Mouse (Mus musculus): ENCODE measurements around the gene Mthfd2l. TPM values are rescaled to one million over a fixed set of nuclear protein-coding genes. Genes with fewer than 3 reads are reported as not detected.

Gene Mthfd2l
- 33.9 TPM in 2 replicates for polyA plus RNA-seq (2015; fragmentation: Nextera tagmentation; extraction: Ambion mirVana)

GRCm38 (mm10) chr5:90930971-90931851 lies at the start of gene Mthfd2l:
Mthfd2l (plus strand) TSS chr5:90931117.
- H3K9ac ChIP-seq (ENCODE audit: low read depth, low read length) = peak within 1 kb of the TSS; percentile 95
- peak; percentile 85 for TF ChIP-seq CTCF (IDR thresholded peaks at IDR 0.05; ENCODE audit: low read depth)
- H3K27ac ChIP-seq (ENCODE audit: low read depth, low read length) = peak within 1 kb of the TSS; percentile 96

GRCm38 (mm10) chr5:90881682-90882081 lies 49.2 kb upstream of the Mthfd2l start:
- Histone ChIP-seq H3K36me3 (ENCODE audit: control insufficient read depth, insufficient read depth) (no peaks in the 10 kb centered on the region), H3K27ac (ENCODE audit: low read depth, low read length) (no peak overlapping the region), H3K4me3 (ENCODE audit: low read depth, low read length) (no peak overlapping the region), H3K4me2 (replicated peaks; ENCODE audit: low read depth) (no peak overlapping the region), H3K9ac (ENCODE audit: low read depth, low read length) (no peak overlapping the region), H3K27me3 (replicated peaks; ENCODE audit: control insufficient read depth, insufficient read depth, low read length) (no peaks in the 10 kb centered on the region), H3K4me1 (replicated peaks; ENCODE audit: control insufficient read depth, insufficient read depth, low read length) (0 out of 2 replicates have a peak, but pooled peaks cover 4% of the 10 kb centered on the region), H3K9me3 (ENCODE audit: control insufficient read depth) (no peaks in the 10 kb centered on the region)
- no peak for TF ChIP-seq CTCF (IDR thresholded peaks at IDR 0.05; ENCODE audit: low read depth)
- WGBS = 84% methylated on average over 5 of the region's 5 CpGs
- no peak for ATAC-seq

More at GRCm38 (mm10) chr5:90930971-90931851, at the start of gene Mthfd2l:
- Histone ChIP-seq H3K4me1 (replicated peaks; ENCODE audit: control insufficient read depth, insufficient read depth, low read length) (0 out of 2 replicates have a peak, but pooled peaks cover 3% of the 10 kb centered on the region), H3K36me3 (ENCODE audit: control insufficient read depth, insufficient read depth) (0 out of 2 replicates have a peak, but pooled peaks cover 6% of the 10 kb centered on the region), H3K9me3 (ENCODE audit: control insufficient read depth) (no peaks in the 10 kb centered on the region), H3K27me3 (replicated peaks; ENCODE audit: control insufficient read depth, insufficient read depth, low read length) (no peaks in the 10 kb centered on the region), H3K4me3 (ENCODE audit: low read depth, low read length) (peak within 1 kb of the TSS; percentile 68), H3K4me2 (replicated peaks; ENCODE audit: low read depth) (peak within 1 kb of the TSS; percentile 65)
- ATAC-seq = peak; percentile 97
- WGBS = under 1% methylated on average over 75 of the region's 79 CpGs

GRCm38 (mm10) chr5:90882146-90882545 lies 48.8 kb upstream of the Mthfd2l start:
- Histone ChIP-seq H3K9me3 (ENCODE audit: control insufficient read depth) (no peaks in the 10 kb centered on the region), H3K27me3 (replicated peaks; ENCODE audit: control insufficient read depth, insufficient read depth, low read length) (no peaks in the 10 kb centered on the region), H3K9ac (ENCODE audit: low read depth, low read length) (no peak overlapping the region), H3K4me1 (replicated peaks; ENCODE audit: control insufficient read depth, insufficient read depth, low read length) (0 out of 2 replicates have a peak, but pooled peaks cover under 1% of the 10 kb centered on the region), H3K4me3 (ENCODE audit: low read depth, low read length) (no peak overlapping the region), H3K4me2 (replicated peaks; ENCODE audit: low read depth) (no peak overlapping the region), H3K27ac (ENCODE audit: low read depth, low read length) (no peak overlapping the region), H3K36me3 (ENCODE audit: control insufficient read depth, insufficient read depth) (no peaks in the 10 kb centered on the region)
- 86% methylated on average over 5 of the region's 5 CpGs for WGBS
- TF ChIP-seq CTCF (IDR thresholded peaks at IDR 0.05; ENCODE audit: low read depth) = no peak
- ATAC-seq = no peak

- H3K9ac ChIP-seq (ENCODE audit: low read depth, low read length) = no peak overlapping the region
- 67% methylated on average over 2 of the region's 2 CpGs for WGBS
- no peak for TF ChIP-seq CTCF (IDR thresholded peaks at IDR 0.05; ENCODE audit: low read depth)
- no peak overlapping the region for H3K27ac ChIP-seq (ENCODE audit: low read depth, low read length)
- H3K4me3 ChIP-seq (ENCODE audit: low read depth, low read length) = no peak overlapping the region
- no peaks in the 10 kb centered on the region for H3K9me3 ChIP-seq (ENCODE audit: control insufficient read depth)
- no peak for ATAC-seq
- no peak overlapping the region for H3K4me2 ChIP-seq (replicated peaks; ENCODE audit: low read depth)
- H3K36me3 ChIP-seq (ENCODE audit: control insufficient read depth, insufficient read depth) = no peaks in the 10 kb centered on the region
- H3K4me1 ChIP-seq (replicated peaks; ENCODE audit: control insufficient read depth, insufficient read depth, low read length) = no peaks in the 10 kb centered on the region
- no peaks in the 10 kb centered on the region for H3K27me3 ChIP-seq (replicated peaks; ENCODE audit: control insufficient read depth, insufficient read depth, low read length)
These were observed 46.2 kb upstream of the Mthfd2l start for GRCm38 (mm10) chr5:90884628-90885242.

- H3K9me3 ChIP-seq (ENCODE audit: control insufficient read depth) = no peaks in the 10 kb centered on the region
- H3K4me3 ChIP-seq (ENCODE audit: low read depth, low read length) = no peak overlapping the region
- no peak overlapping the region for H3K4me2 ChIP-seq (replicated peaks; ENCODE audit: low read depth)
- H3K27ac ChIP-seq (ENCODE audit: low read depth, low read length) = no peak overlapping the region
- H3K9ac ChIP-seq (ENCODE audit: low read depth, low read length) = no peak overlapping the region
- WGBS = 77% methylated on average over 5 of the region's 5 CpGs
- TF ChIP-seq CTCF (IDR thresholded peaks at IDR 0.05; ENCODE audit: low read depth) = no peak
- no peaks in the 10 kb centered on the region for H3K36me3 ChIP-seq (ENCODE audit: control insufficient read depth, insufficient read depth)
- H3K27me3 ChIP-seq (replicated peaks; ENCODE audit: control insufficient read depth, insufficient read depth, low read length) = no peaks in the 10 kb centered on the region
- no peaks in the 10 kb centered on the region; the same call in 1 of the 2 replicates for H3K4me1 ChIP-seq (replicated peaks; ENCODE audit: control insufficient read depth, insufficient read depth, low read length)
- ATAC-seq = no peak
These were observed 42.3 kb upstream of the Mthfd2l start for GRCm38 (mm10) chr5:90888661-90889060.
